Mouse (Mus musculus): ENCODE measurements at regions not wholly inside any gene's neighbourhood (a gene's known extent, or its start where the extent isn't known, plus 50 kb on each side); places are given as distances from the start of the nearest gene placed in this dataset.

- H3K36me3 ChIP-seq (ENCODE audit: control insufficient read depth, insufficient read depth, low read length, poor library complexity, severe bottlenecking) = no peaks in the 10 kb centered on the region
- peaks cover 11% of the 10 kb centered on the region for H3K9me3 ChIP-seq (replicated peaks; ENCODE audit: control insufficient read depth, insufficient read depth, low read length, poor library complexity, severe bottlenecking)
- no peaks in the 10 kb centered on the region for H3K27me3 ChIP-seq (ENCODE audit: control insufficient read depth, insufficient read depth, low read length, poor library complexity, severe bottlenecking)
- TF ChIP-seq POLR2A (IDR thresholded peaks at IDR 0.05; ENCODE audit: insufficient read depth, low read length) (no peak), CTCF (IDR thresholded peaks at IDR 0.05; ENCODE audit: low read depth, low read length) (no peak)
- H3K9ac ChIP-seq (ENCODE audit: low read depth, poor library complexity, severe bottlenecking) = no peak overlapping the region
- H3K4me1 ChIP-seq (ENCODE audit: control insufficient read depth, insufficient read depth, low read length) = no peaks in the 10 kb centered on the region
- H3K27ac ChIP-seq (ENCODE audit: insufficient read depth, low read length) = no peak overlapping the region
- no peak overlapping the region for H3K4me3 ChIP-seq (ENCODE audit: low read depth, low read length)
These were observed 209.4 kb upstream of the Nabp1 start for GRCm38 (mm10) chr1:51687484-51688223.

- H3K9me3 ChIP-seq (replicated peaks; ENCODE audit: control insufficient read depth, insufficient read depth, low read length, poor library complexity, severe bottlenecking) = peaks cover 19% of the 10 kb centered on the region
- H3K4me3 ChIP-seq (ENCODE audit: low read depth, low read length) = no peak overlapping the region
- H3K27me3 ChIP-seq (ENCODE audit: control insufficient read depth, insufficient read depth, low read length, poor library complexity, severe bottlenecking) = no peaks in the 10 kb centered on the region
- H3K27ac ChIP-seq (ENCODE audit: insufficient read depth, low read length) = no peak overlapping the region
- no peak overlapping the region for H3K9ac ChIP-seq (ENCODE audit: low read depth, poor library complexity, severe bottlenecking)
- H3K36me3 ChIP-seq (ENCODE audit: control insufficient read depth, insufficient read depth, low read length, poor library complexity, severe bottlenecking) = no peaks in the 10 kb centered on the region
- no peaks in the 10 kb centered on the region for H3K4me1 ChIP-seq (ENCODE audit: control insufficient read depth, insufficient read depth, low read length)
- TF ChIP-seq CTCF (IDR thresholded peaks at IDR 0.05; ENCODE audit: low read depth, low read length) (no peak), POLR2A (IDR thresholded peaks at IDR 0.05; ENCODE audit: insufficient read depth, low read length) (no peak), EP300 (IDR thresholded peaks at IDR 0.05; ENCODE audit: insufficient read depth, low read depth, low read length) (no peak)
These were observed 208.5 kb upstream of the Nabp1 start for GRCm38 (mm10) chr1:51686759-51687158.

GRCm38 (mm10) chr1:51682273-51682672 is 204.0 kb upstream of the Nabp1 start:
- TF ChIP-seq EP300 (IDR thresholded peaks at IDR 0.05; ENCODE audit: insufficient read depth, low read depth, low read length) (no peak), CTCF (IDR thresholded peaks at IDR 0.05; ENCODE audit: low read depth, low read length) (no peak), POLR2A (IDR thresholded peaks at IDR 0.05; ENCODE audit: insufficient read depth, low read length) (no peak)
- H3K27ac ChIP-seq (ENCODE audit: insufficient read depth, low read length) = no peak overlapping the region
- peaks cover 4% of the 10 kb centered on the region for H3K4me1 ChIP-seq (ENCODE audit: control insufficient read depth, insufficient read depth, low read length)
- H3K9me3 ChIP-seq (replicated peaks; ENCODE audit: control insufficient read depth, insufficient read depth, low read length, poor library complexity, severe bottlenecking) = peaks cover 20% of the 10 kb centered on the region
- H3K9ac ChIP-seq (ENCODE audit: low read depth, poor library complexity, severe bottlenecking) = no peak overlapping the region
- no peaks in the 10 kb centered on the region for H3K27me3 ChIP-seq (ENCODE audit: control insufficient read depth, insufficient read depth, low read length, poor library complexity, severe bottlenecking)
- H3K4me3 ChIP-seq (ENCODE audit: low read depth, low read length) = no peak overlapping the region
- no peaks in the 10 kb centered on the region for H3K36me3 ChIP-seq (ENCODE audit: control insufficient read depth, insufficient read depth, low read length, poor library complexity, severe bottlenecking)

GRCm38 (mm10) chr1:51681872-51682271 is 203.6 kb upstream of the Nabp1 start:
- Histone ChIP-seq H3K9ac (ENCODE audit: low read depth, poor library complexity, severe bottlenecking) (no peak overlapping the region), H3K27me3 (ENCODE audit: control insufficient read depth, insufficient read depth, low read length, poor library complexity, severe bottlenecking) (no peaks in the 10 kb centered on the region), H3K36me3 (ENCODE audit: control insufficient read depth, insufficient read depth, low read length, poor library complexity, severe bottlenecking) (no peaks in the 10 kb centered on the region), H3K4me1 (ENCODE audit: control insufficient read depth, insufficient read depth, low read length) (peaks cover 4% of the 10 kb centered on the region), H3K27ac (ENCODE audit: insufficient read depth, low read length) (no peak overlapping the region), H3K9me3 (replicated peaks; ENCODE audit: control insufficient read depth, insufficient read depth, low read length, poor library complexity, severe bottlenecking) (peaks cover 20% of the 10 kb centered on the region), H3K4me3 (ENCODE audit: low read depth, low read length) (no peak overlapping the region)
- TF ChIP-seq EP300 (IDR thresholded peaks at IDR 0.05; ENCODE audit: insufficient read depth, low read depth, low read length) (no peak), POLR2A (IDR thresholded peaks at IDR 0.05; ENCODE audit: insufficient read depth, low read length) (no peak), CTCF (IDR thresholded peaks at IDR 0.05; ENCODE audit: low read depth, low read length) (no peak)

GRCm38 (mm10) chr1:51680725-51681124 is 202.5 kb upstream of the Nabp1 start:
- H3K36me3 ChIP-seq (ENCODE audit: control insufficient read depth, insufficient read depth, low read length, poor library complexity, severe bottlenecking) = no peaks in the 10 kb centered on the region
- no peak overlapping the region for H3K4me3 ChIP-seq (ENCODE audit: low read depth, low read length)
- H3K27me3 ChIP-seq (ENCODE audit: control insufficient read depth, insufficient read depth, low read length, poor library complexity, severe bottlenecking) = no peaks in the 10 kb centered on the region
- TF ChIP-seq EP300 (IDR thresholded peaks at IDR 0.05; ENCODE audit: insufficient read depth, low read depth, low read length) = no peak
- no peak for TF ChIP-seq CTCF (IDR thresholded peaks at IDR 0.05; ENCODE audit: low read depth, low read length)
- TF ChIP-seq POLR2A (IDR thresholded peaks at IDR 0.05; ENCODE audit: insufficient read depth, low read length) = no peak
- no peak overlapping the region for H3K9ac ChIP-seq (ENCODE audit: low read depth, poor library complexity, severe bottlenecking)
- H3K27ac ChIP-seq (ENCODE audit: insufficient read depth, low read length) = no peak overlapping the region
- peaks cover 20% of the 10 kb centered on the region for H3K9me3 ChIP-seq (replicated peaks; ENCODE audit: control insufficient read depth, insufficient read depth, low read length, poor library complexity, severe bottlenecking)
- peaks cover 4% of the 10 kb centered on the region for H3K4me1 ChIP-seq (ENCODE audit: control insufficient read depth, insufficient read depth, low read length)

GRCm38 (mm10) chr1:51678290-51678928 is 200.2 kb upstream of the Nabp1 start:
- no peak overlapping the region; the same call in 1 of the 2 replicates for H3K27ac ChIP-seq (ENCODE audit: insufficient read depth, low read length)
- peaks cover 15% of the 10 kb centered on the region for H3K9me3 ChIP-seq (replicated peaks; ENCODE audit: control insufficient read depth, insufficient read depth, low read length, poor library complexity, severe bottlenecking)
- H3K4me1 ChIP-seq (ENCODE audit: control insufficient read depth, insufficient read depth, low read length) = peaks cover 4% of the 10 kb centered on the region
- no peak overlapping the region for H3K9ac ChIP-seq (ENCODE audit: low read depth, poor library complexity, severe bottlenecking)
- H3K4me3 ChIP-seq (ENCODE audit: low read depth, low read length) = no peak overlapping the region
- H3K27me3 ChIP-seq (ENCODE audit: control insufficient read depth, insufficient read depth, low read length, poor library complexity, severe bottlenecking) = no peaks in the 10 kb centered on the region
- TF ChIP-seq EP300 (IDR thresholded peaks at IDR 0.05; ENCODE audit: insufficient read depth, low read depth, low read length) (no peak), CTCF (IDR thresholded peaks at IDR 0.05; ENCODE audit: low read depth, low read length) (no peak), POLR2A (IDR thresholded peaks at IDR 0.05; ENCODE audit: insufficient read depth, low read length) (no peak)
- no peaks in the 10 kb centered on the region for H3K36me3 ChIP-seq (ENCODE audit: control insufficient read depth, insufficient read depth, low read length, poor library complexity, severe bottlenecking)

Data from ES-Bruce4 (cell line).